Comparison of ENCODE assay signal across 8 mouse cellular contexts in the genomic region with DNA sequence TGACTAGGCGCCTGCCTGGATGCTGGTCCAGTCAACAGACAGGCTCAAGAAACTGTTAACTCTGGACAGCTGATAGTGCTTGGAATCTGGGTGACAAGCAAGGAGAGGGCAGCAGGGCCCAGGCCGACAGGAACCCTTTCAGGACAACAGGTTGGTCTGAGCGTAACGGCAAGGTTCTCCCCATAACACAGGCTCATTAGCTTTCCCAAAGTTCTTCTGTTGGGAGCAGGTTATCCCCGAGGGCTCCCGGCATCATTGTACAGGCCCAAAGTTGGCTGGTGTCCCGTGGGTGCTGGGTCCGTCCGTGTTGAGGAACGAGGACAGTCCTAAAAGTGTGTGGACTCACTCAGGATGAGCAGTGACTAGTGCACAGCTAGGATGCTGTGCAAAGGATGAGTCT. TPM values are rescaled to one million over a fixed set of nuclear protein-coding genes. Genes with fewer than 3 reads are reported as not detected.
A peak's percentile ranks its signal among the peaks of the same experiment; 100 is the strongest.
DNase-seq lines count a peak whose midpoint lies in the region; ATAC-seq and TF ChIP-seq lines count a peak whose summit lies in the region.

No protein-coding gene starts in this region.

- H3K9ac ChIP-seq in heart, embryonic 14.5 days (ENCODE audit: low read length) = peak overlapping the region; percentile 92
- no peak overlapping the region for H3K9ac ChIP-seq in heart, adult 2 months (ENCODE audit: low read depth, low read length)
- H3K9ac ChIP-seq in hindbrain, embryonic 16.5 days (ENCODE audit: low read depth, low read length) = no peak overlapping the region
- no peak overlapping the region for H3K9ac ChIP-seq in midbrain, embryonic 14.5 days (replicated peaks; ENCODE audit: low read length)

- H3K79me2 ChIP-seq in heart, adult 2 months (replicated peaks; ENCODE audit: control insufficient read depth, insufficient read depth, low read length) = no peaks in the 10 kb centered on the region

- H3K9me3 ChIP-seq in heart, embryonic 14.5 days (ENCODE audit: control insufficient read depth, low read length) = no peaks in the 10 kb centered on the region
- H3K9me3 ChIP-seq in hindbrain, embryonic 16.5 days (ENCODE audit: control insufficient read depth, low read length) = no peaks in the 10 kb centered on the region
- no peaks in the 10 kb centered on the region for H3K9me3 ChIP-seq in midbrain, embryonic 14.5 days (ENCODE audit: control insufficient read depth, low read length)

- H3K4me2 ChIP-seq in heart, embryonic 14.5 days (ENCODE audit: low read length) = peak overlapping the region; percentile 66
- peak overlapping the region; percentile 68 for H3K4me2 ChIP-seq in hindbrain, embryonic 16.5 days (ENCODE audit: low read length)
- H3K4me2 ChIP-seq in midbrain, embryonic 14.5 days (ENCODE audit: low read length) = peak overlapping the region; percentile 58

- no peak for TF ChIP-seq CTCF in heart, adult 2 months (IDR thresholded peaks at IDR 0.05)

- no peak for TF ChIP-seq POLR2A in heart, adult 2 months (IDR thresholded peaks at IDR 0.05; ENCODE audit: insufficient read depth, low read depth, low read length)

- H3K4me3 ChIP-seq in heart, embryonic 14.5 days (ENCODE audit: control insufficient read depth in 1 of 2, insufficient read depth in 1 of 2, low read depth in 1 of 2, low read length in 2 of 2) = peak overlapping the region; percentile 66 to 72
- H3K4me3 ChIP-seq in heart, adult 2 months = no peak overlapping the region; the same call in 1 of the 2 replicates
- H3K4me3 ChIP-seq in hindbrain, embryonic 16.5 days (ENCODE audit: low read length) = no peak overlapping the region; the same call in 1 of the 2 replicates
- peak overlapping the region; percentile 43; the same call in 1 of the 2 replicates for H3K4me3 ChIP-seq in midbrain, embryonic 14.5 days (replicated peaks; ENCODE audit: low read depth, low read length)

- H3K4me1 ChIP-seq in heart, embryonic 14.5 days (ENCODE audit: control insufficient read depth in 2 of 2, insufficient read depth in 2 of 2, low read length in 2 of 2) = peaks cover 25 to 42% of the 10 kb centered on the region in 2 experiments
- H3K4me1 ChIP-seq in heart, adult 2 months (ENCODE audit: control insufficient read depth, insufficient read depth, low read length) = peaks cover 7% of the 10 kb centered on the region
- H3K4me1 ChIP-seq in hindbrain, embryonic 16.5 days (ENCODE audit: control insufficient read depth, insufficient read depth, low read depth, low read length) = peaks cover 18% of the 10 kb centered on the region
- H3K4me1 ChIP-seq in midbrain, embryonic 14.5 days (ENCODE audit: control insufficient read depth, insufficient read depth, low read length) = peaks cover 12% of the 10 kb centered on the region

- no peaks in the 10 kb centered on the region for H3K27me3 ChIP-seq in heart, embryonic 14.5 days (ENCODE audit: control insufficient read depth, insufficient read depth, low read length)
- H3K27me3 ChIP-seq in heart, adult 2 months (ENCODE audit: control insufficient read depth, insufficient read depth, low read length) = no peaks in the 10 kb centered on the region
- H3K27me3 ChIP-seq in hindbrain, embryonic 16.5 days (replicated peaks; ENCODE audit: control insufficient read depth, insufficient read depth, low read length) = peaks cover 28% of the 10 kb centered on the region
- H3K27me3 ChIP-seq in midbrain, embryonic 14.5 days (ENCODE audit: control insufficient read depth, insufficient read depth, low read length) = peaks cover 27% of the 10 kb centered on the region

- intact Hi-C loops in heart, adult 2 months (cut with DNase I) = loop anchor here (2.0 kb wide), 1 partner anchor 17 kb away; the partner anchor contains the start of gene Ccdc57

- 11% methylated on average over 10 of the region's 10 CpGs for WGBS in heart, embryonic 14.5 days
- WGBS in heart, adult 2 months = 46% methylated on average over 10 of the region's 10 CpGs
- WGBS in hindbrain, embryonic 16.5 days = 15% methylated on average over 10 of the region's 10 CpGs
- WGBS in midbrain, embryonic 14.5 days = 9% methylated on average over 10 of the region's 10 CpGs

- peaks cover 15% of the 10 kb centered on the region for H3K36me3 ChIP-seq in heart, embryonic 14.5 days (ENCODE audit: control insufficient read depth, insufficient read depth, low read length)
- H3K36me3 ChIP-seq in heart, adult 2 months (ENCODE audit: control insufficient read depth, insufficient read depth, low read length) = no peaks in the 10 kb centered on the region
- no peaks in the 10 kb centered on the region for H3K36me3 ChIP-seq in hindbrain, embryonic 16.5 days (ENCODE audit: control insufficient read depth, insufficient read depth, low read length)
- H3K36me3 ChIP-seq in midbrain, embryonic 14.5 days (ENCODE audit: control insufficient read depth, insufficient read depth, low read length) = no peaks in the 10 kb centered on the region

- no peak for DNase-seq in heart, adult 2 months
- peak; percentile 21 for DNase-seq in c-Kit-negative CD71-positive TER-119-positive erythroid progenitor cells, embryonic 14.5 days (ENCODE audit: low read depth, low spot score)
- DNase-seq in midbrain, embryonic 14.5 days = no peak
- DNase-seq in Muller cell, postnatal 12 days (ENCODE audit: inconsistent ontology term) = no peak
- no peak for DNase-seq in adrenal gland, adult 2 months

- TF ChIP-seq EP300 in heart, adult 2 months (IDR thresholded peaks at IDR 0.05; ENCODE audit: insufficient read depth, low read depth, low read length) = no peak

- ATAC-seq in heart, embryonic 14.5 days (ENCODE audit: insufficient number of reproducible peaks, insufficient read depth, low FRiP score, low read depth) = no peak
- no peak for ATAC-seq in hindbrain, embryonic 16.5 days
- ATAC-seq in midbrain, embryonic 14.5 days (ENCODE audit: low FRiP score, low TSS enrichment) = no peak
- no peak for ATAC-seq in frontal cortex, adult (ENCODE audit: low TSS enrichment)

- peak overlapping the region; percentile 84 to 92 for H3K27ac ChIP-seq in heart, embryonic 14.5 days (replicated peaks in 1 of 2; ENCODE audit: control insufficient read depth in 1 of 2, insufficient read depth in 1 of 2, low read depth in 2 of 2, low read length in 2 of 2)
- H3K27ac ChIP-seq in heart, adult 2 months = no peak overlapping the region
- no peak overlapping the region for H3K27ac ChIP-seq in hindbrain, embryonic 16.5 days (ENCODE audit: low read depth, low read length)
- no peak overlapping the region for H3K27ac ChIP-seq in midbrain, embryonic 14.5 days (replicated peaks; ENCODE audit: low read depth, low read length)

RNA-seq across cellular contexts. Expression of gene Slc16a3, which starts 1.6 kb away (rescaled TPM):
- polyA plus RNA-seq in heart, embryonic 14.5 days (2014; fragmentation: Nextera tagmentation; extraction: Ambion mirVana) = 82.5 and 111 TPM in 2 replicates
- total RNA-seq in heart, adult 2 months (2021) = 1 to 10 TPM; 1.2 to 1.3 TPM
- polyA plus RNA-seq in heart, adult 2 months (2012; rRNA removed) = 4.0 and 4.2 TPM in 2 replicates
- 11.5 and 15.2 TPM in 2 replicates for polyA plus RNA-seq in hindbrain, embryonic 16.5 days (2015; fragmentation: Nextera tagmentation; extraction: Ambion mirVana)
- polyA plus RNA-seq in midbrain, embryonic 14.5 days (2014; fragmentation: Nextera tagmentation; extraction: Ambion mirVana) = 3.4 and 4.8 TPM in 2 replicates
- 1 to 10 TPM; 1.2 to 1.3 TPM for total RNA-seq in adrenal gland, adult 2 months (2021)
- polyA plus RNA-seq in adrenal gland, adult 2 months (2012; rRNA removed) = 1.4 and 2.5 TPM in 2 replicates

RNA-seq across cellular contexts. Expression of gene Ccdc57, which starts 17.2 kb away (rescaled TPM):
- polyA plus RNA-seq in heart, embryonic 14.5 days (2014; fragmentation: Nextera tagmentation; extraction: Ambion mirVana) = 4.2 and 4.8 TPM in 2 replicates
- total RNA-seq in heart, adult 2 months (2021) = 1 to 10 TPM in 1 of 2 experiments, under 1 TPM in 1; 0.86 to 1.1 TPM
- 0.61 and 1.3 TPM in 2 replicates for polyA plus RNA-seq in heart, adult 2 months (2012; rRNA removed)
- 6.3 and 6.7 TPM in 2 replicates for polyA plus RNA-seq in hindbrain, embryonic 16.5 days (2015; fragmentation: Nextera tagmentation; extraction: Ambion mirVana)
- 5.5 and 7.0 TPM in 2 replicates for polyA plus RNA-seq in midbrain, embryonic 14.5 days (2014; fragmentation: Nextera tagmentation; extraction: Ambion mirVana)
- 10 to 100 TPM in 1 of 2 experiments, 1 to 10 TPM in 1; 8.4 to 20.4 TPM for total RNA-seq in adrenal gland, adult 2 months (2021)
- polyA plus RNA-seq in adrenal gland, adult 2 months (2012; rRNA removed) = 2.7 and 3.5 TPM in 2 replicates

RNA-seq across cellular contexts. Expression of gene Csnk1d, which starts 41.3 kb away (rescaled TPM):
- polyA plus RNA-seq in heart, embryonic 14.5 days (2014; fragmentation: Nextera tagmentation; extraction: Ambion mirVana) = 45.1 and 45.6 TPM in 2 replicates
- 10 to 100 TPM; 48.7 to 55.9 TPM for total RNA-seq in heart, adult 2 months (2021)
- polyA plus RNA-seq in heart, adult 2 months (2012; rRNA removed) = 33.9 and 45.6 TPM in 2 replicates
- polyA plus RNA-seq in hindbrain, embryonic 16.5 days (2015; fragmentation: Nextera tagmentation; extraction: Ambion mirVana) = 124 and 141 TPM in 2 replicates
- polyA plus RNA-seq in midbrain, embryonic 14.5 days (2014; fragmentation: Nextera tagmentation; extraction: Ambion mirVana) = 81.5 and 85.8 TPM in 2 replicates
- total RNA-seq in adrenal gland, adult 2 months (2021) = 100 to 1,000 TPM; 114 to 126 TPM
- 39.8 and 48.7 TPM in 2 replicates for polyA plus RNA-seq in adrenal gland, adult 2 months (2012; rRNA removed)

Comparison
In these comparisons a context has a peak if more than half of its experiments do, and no peak if none do; other contexts are left out.
1. H3K27ac ChIP-seq: peak in heart, embryonic 14.5 days (2 of 2); none in heart, adult 2 months (single experiment), hindbrain, embryonic 16.5 days (single experiment) and midbrain, embryonic 14.5 days (single experiment).
2. H3K4me3 ChIP-seq: peak in heart, embryonic 14.5 days (2 of 2) and midbrain, embryonic 14.5 days (single experiment); none in heart, adult 2 months (single experiment) and hindbrain, embryonic 16.5 days (single experiment).
3. Peak in every context shown above with its lines, with median percentiles within 50 percentile points of each other: H3K4me2 ChIP-seq.